In the genomic region with DNA sequence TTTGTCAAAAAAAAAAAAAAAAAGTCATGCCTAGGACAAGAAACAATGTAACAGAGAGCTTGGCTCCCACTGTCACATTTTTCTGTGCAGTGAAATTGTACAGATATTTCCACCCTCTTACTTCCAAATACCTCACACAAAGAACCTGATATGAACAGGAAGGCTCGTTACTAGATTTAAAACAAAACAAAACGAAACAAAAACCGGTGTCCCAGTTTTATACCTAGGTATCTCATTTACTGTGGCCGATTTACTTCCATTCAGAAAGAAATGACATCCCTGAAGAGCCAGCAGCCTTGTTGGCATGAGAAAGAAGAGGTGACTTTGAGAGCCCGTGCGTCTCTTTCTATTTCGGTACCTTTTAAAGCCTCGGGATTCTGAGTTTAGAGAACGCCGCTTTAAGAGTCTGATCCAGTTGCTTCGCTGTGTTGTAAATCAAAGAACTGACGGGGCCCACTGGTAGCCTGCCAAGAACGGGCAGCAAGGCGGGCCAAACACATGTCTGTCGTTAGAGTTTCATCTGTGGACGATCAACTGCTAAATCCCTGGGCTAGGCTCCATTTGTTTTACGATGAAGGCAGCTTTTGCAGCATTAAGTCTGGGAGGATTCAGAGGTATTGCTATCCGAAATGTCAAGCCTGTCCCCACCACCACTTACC, we compare ENCODE assay signal across 8 mouse cellular contexts.
A peak's percentile ranks its signal among the peaks of the same experiment; 100 is the strongest.
DNase-seq lines count a peak whose midpoint lies in the region; ATAC-seq and TF ChIP-seq lines count a peak whose summit lies in the region.

No protein-coding gene starts in this region.

- no peak for TF ChIP-seq CTCF in brain, embryonic 14.5 days (IDR thresholded peaks at IDR 0.05; ENCODE audit: borderline replicate concordance, extremely low read depth, insufficient read depth, insufficient read length)

- H3K27me3 ChIP-seq in intestine, embryonic 16.5 days (replicated peaks; ENCODE audit: control insufficient read depth, insufficient read depth, low read length) = no peaks in the 10 kb centered on the region
- no peaks in the 10 kb centered on the region for H3K27me3 ChIP-seq in neural tube, embryonic 13.5 days

- H3K9me3 ChIP-seq in intestine, embryonic 16.5 days (ENCODE audit: control insufficient read depth, low read length) = no peaks in the 10 kb centered on the region
- H3K9me3 ChIP-seq in neural tube, embryonic 13.5 days = no peaks in the 10 kb centered on the region

- intact Hi-C loops in left cerebral cortex, postnatal 36 days (cut with DNase I) = loop anchor here (5.0 kb wide), 1 partner anchor 211 kb away; a partner anchor contains a TSS

- ATAC-seq in intestine, embryonic 16.5 days = peak; percentile 75
- ATAC-seq in neural tube, embryonic 13.5 days (ENCODE audit: low read depth) = peak; percentile 69

- 41% methylated on average over 18 of the region's 18 CpGs for WGBS in intestine, embryonic 16.5 days
- WGBS in neural tube, embryonic 13.5 days = 42% methylated on average over 18 of the region's 18 CpGs

- H3K9ac ChIP-seq in intestine, embryonic 16.5 days (ENCODE audit: low read depth, low read length) = no peak overlapping the region; the same call in 1 of the 2 replicates
- peak overlapping the region; percentile 44 for H3K9ac ChIP-seq in neural tube, embryonic 13.5 days

- no peaks in the 10 kb centered on the region for H3K36me3 ChIP-seq in intestine, embryonic 16.5 days (ENCODE audit: control insufficient read depth, insufficient read depth, low read length)
- H3K36me3 ChIP-seq in neural tube, embryonic 13.5 days = peaks cover 30% of the 10 kb centered on the region

- H3K4me3 ChIP-seq in intestine, embryonic 16.5 days (ENCODE audit: low read length) = peak overlapping the region; percentile 23
- H3K4me3 ChIP-seq in neural tube, embryonic 13.5 days = no peak overlapping the region

- H3K27ac ChIP-seq in intestine, embryonic 16.5 days (ENCODE audit: low read length) = peak overlapping the region; percentile 61
- H3K27ac ChIP-seq in neural tube, embryonic 13.5 days (replicated peaks) = peak overlapping the region; percentile 87

- peak; percentile 38 for DNase-seq in embryo, embryonic 10.5 days (ENCODE audit: low spot score)
- DNase-seq in embryo, embryonic 10 days (ENCODE audit: low spot score) = no peak
- DNase-seq in brain, embryonic 14.5 days (ENCODE audit: low read depth) = peak; percentile 94
- peak; percentile 66 to 85 for DNase-seq in gastrocnemius, postnatal 4 days (ENCODE audit: low spot score in 2 of 2)
- DNase-seq in left cerebral cortex, postnatal 36 days (ENCODE audit: low spot score in 2 of 2) = peak; percentile 33 to 47
- DNase-seq in thymus, postnatal 4 days = no peak

- TF ChIP-seq POLR2A in brain, embryonic 14.5 days (IDR thresholded peaks at IDR 0.05; ENCODE audit: borderline replicate concordance, extremely low read depth, insufficient read depth, insufficient read length, poor library complexity, severe bottlenecking) = no peak

- no peaks in the 10 kb centered on the region; the same call in 1 of the 2 replicates for H3K4me1 ChIP-seq in intestine, embryonic 16.5 days (ENCODE audit: control insufficient read depth, insufficient read depth, low read length)
- peaks cover 18% of the 10 kb centered on the region for H3K4me1 ChIP-seq in neural tube, embryonic 13.5 days (replicated peaks)

- H3K4me2 ChIP-seq in intestine, embryonic 16.5 days (ENCODE audit: low read depth, low read length) = peak overlapping the region; percentile 46
- H3K4me2 ChIP-seq in neural tube, embryonic 13.5 days = peak overlapping the region; percentile 36

Comparison
In these comparisons a context has a peak if more than half of its experiments do, and no peak if none do; other contexts are left out.
1. DNase-seq: peak in embryo, embryonic 10.5 days (single experiment), brain, embryonic 14.5 days (single experiment), gastrocnemius, postnatal 4 days (2 of 2) and left cerebral cortex, postnatal 36 days (2 of 2); none in embryo, embryonic 10 days (single experiment) and thymus, postnatal 4 days (single experiment).